Mouse (Mus musculus) thymus, adult 18-20 months (tissue): ENCODE measurements around the gene Gm49320.
A peak's percentile ranks its signal among the peaks of the same experiment; 100 is the strongest.

Experiments used
- DNase-seq, 2 experiments: peaks; one replicate each; pipeline ENCODE4 v3.0.0; 2022; ENCODE audit warnings: mixed read lengths in 2 of 2

The Gm49320 gene

DNA sequence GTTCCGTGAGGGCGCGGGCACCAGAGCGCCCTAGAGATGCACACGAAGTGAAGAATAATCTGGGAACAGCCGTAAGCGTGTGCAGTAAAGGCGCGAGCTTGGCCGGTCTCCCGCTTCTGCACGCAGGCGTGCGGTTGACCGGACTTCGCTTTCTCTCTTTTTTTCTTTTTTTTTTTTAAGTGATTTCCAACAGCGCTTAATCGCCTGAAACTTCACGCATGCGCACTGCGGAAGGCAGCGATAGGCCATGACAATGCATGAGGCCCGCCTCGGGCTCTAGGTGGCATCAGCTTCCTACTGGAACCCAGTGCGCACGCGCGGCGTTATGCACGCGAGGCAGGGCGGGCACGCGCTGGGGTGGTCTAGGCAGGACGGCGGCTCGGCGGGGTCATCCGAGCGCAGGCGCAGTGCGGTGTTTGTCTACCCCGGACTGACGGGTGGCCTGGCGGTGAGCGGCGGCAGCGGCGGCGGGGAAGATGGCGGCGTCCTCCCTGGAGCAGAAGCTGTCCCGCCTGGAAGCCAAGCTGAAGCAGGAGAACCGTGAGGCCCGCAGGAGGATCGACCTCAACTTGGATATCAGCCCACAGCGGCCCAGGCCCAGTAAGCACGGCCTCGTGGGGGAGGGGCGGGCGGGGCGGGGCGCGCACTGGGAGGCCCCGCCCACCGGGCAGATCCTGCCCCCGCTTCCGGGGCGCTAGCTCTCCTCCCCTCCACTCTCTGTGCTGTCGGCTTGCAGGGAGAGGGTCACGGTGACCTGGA, at the start of gene Gm49320, which contains the start of gene Map2k7:
Gene Gm49320, plus strand, starts transcription at position 432 of the 759 bp plus-strand sequence.
Gene Map2k7, plus strand, starts transcription at position 307 of the 759 bp plus-strand sequence.
- peak; percentile 99 for DNase-seq

DNA sequence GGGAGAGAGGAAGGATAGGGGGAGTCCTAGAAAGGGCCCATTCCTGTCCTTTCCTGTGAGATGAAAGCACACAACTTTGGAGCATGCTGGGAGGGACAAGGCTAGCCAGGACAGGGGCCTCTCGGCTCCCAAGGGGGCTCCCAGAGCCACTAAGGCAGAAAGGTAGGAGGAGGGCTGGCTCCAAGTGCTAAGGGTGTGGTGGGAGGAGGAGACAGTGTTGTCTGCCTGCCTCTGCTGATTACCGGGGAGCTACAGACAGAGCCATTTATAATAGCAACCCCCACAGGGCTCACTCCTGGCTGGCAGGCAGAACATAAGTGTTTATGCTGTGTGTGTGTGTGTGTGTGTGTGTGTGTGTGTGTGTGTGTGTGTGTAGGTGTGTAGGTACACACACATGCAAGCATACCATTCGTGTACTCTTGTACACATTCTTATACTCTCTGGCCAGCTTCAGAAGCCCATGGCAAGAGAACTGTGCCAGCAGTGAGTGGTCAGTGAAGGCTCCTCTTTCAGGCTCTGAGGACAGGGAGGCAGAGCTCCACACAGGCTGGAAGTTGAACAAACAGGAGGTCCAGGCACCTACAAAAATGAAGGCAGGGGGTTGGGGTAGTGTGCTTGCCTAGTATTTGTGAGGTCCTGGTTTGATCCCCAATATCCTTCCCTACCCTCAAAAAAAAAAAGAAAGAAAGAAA, 49.5 kb upstream of the Gm49320 start:
- DNase-seq: no peak

DNA sequence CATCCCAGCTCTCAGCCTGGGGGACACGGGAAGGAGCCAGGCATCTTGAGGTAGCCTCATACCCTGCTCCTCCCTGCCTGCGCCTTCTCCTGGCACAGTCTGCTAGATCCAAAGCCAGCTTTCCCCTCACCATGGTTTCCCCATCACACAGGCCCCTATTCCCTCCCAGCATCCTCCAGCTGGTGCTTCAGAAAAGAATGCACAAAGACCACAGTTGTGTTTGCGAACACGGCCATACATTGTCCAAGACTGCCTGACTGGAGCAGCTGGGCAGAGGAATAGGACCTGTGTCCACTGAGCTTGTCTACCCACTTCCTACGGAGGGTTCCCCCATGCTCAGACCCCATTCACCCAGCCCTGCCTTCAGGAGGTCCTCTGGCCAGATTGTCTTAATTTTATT, 46.4 kb upstream of the Gm49320 start:
- DNase-seq: no peak

DNA sequence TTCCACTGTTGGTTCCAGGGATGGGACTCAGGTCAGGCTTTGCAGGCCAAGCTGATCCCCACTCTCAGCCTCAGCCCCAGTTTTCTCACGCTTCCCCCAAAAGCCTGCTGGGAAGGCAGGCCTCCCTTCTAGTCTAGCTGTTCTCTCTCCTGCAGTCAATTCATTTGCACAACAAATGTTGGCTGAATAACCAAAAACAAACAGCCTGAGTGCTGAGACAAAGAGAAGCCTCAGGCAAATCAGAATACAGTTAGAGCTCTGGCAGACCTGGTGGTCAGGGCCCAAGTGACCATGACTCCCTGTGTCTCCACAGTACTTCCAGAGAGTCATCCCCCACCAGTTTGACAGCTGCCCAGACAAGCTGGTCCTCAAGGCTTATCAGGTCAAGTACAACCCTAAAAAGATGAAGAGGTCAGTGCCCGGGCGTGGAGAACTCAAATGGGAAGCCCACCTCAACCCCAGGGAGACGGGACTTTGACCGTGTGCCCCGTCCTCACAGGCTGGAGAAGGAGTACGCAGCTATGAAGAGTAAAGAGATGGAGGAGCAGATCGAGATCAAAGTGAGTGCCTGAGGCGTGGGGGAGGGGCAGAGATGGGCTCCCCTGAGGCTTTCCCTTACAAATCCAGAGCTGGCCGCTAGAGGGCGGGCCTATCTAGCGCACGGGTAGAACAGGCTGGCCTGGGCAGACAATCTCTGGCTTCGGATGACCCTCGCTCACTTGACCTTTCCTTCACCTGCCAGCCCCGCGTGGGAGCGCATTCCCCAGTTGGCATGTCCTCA, 45.7 kb upstream of the Gm49320 start:
- peak; percentile 63 to 73 for DNase-seq

DNA sequence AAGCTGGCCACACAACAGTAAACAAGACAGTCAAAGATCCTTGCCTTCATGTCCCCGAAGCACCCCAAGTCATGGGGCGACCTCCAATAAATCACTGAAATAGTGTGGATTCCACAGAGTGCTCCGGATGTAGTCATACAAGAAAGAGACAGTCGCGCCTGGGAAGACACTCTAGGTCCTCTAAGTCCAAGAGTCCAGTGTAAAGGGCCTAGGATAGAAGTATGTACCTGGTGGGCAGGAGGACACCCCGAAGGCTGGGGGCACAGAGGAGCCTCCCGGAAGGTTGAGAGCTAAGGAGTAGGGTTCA, 45.1 kb upstream of the Gm49320 start:
- DNase-seq: no peak

DNA sequence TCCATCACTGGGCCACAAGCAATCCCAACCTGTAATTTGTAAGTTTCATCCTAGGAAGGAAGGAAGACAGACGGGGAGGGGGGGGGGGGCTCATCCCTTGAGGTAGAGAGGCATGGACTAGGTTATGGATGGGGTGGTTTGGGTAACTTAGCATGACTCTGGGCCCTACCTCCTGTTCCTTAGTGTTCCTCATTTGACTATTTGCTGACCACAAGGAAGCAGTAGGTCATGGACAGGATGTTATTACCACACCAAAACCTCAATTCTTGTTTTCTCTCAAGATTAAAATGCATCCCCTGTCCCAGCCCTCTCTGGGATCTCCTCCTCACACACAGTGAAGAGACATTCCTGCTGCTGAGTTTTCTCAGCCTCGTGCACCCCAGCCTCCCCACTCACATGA, 37.3 kb upstream of the Gm49320 start:
- DNase-seq: no peak

DNA sequence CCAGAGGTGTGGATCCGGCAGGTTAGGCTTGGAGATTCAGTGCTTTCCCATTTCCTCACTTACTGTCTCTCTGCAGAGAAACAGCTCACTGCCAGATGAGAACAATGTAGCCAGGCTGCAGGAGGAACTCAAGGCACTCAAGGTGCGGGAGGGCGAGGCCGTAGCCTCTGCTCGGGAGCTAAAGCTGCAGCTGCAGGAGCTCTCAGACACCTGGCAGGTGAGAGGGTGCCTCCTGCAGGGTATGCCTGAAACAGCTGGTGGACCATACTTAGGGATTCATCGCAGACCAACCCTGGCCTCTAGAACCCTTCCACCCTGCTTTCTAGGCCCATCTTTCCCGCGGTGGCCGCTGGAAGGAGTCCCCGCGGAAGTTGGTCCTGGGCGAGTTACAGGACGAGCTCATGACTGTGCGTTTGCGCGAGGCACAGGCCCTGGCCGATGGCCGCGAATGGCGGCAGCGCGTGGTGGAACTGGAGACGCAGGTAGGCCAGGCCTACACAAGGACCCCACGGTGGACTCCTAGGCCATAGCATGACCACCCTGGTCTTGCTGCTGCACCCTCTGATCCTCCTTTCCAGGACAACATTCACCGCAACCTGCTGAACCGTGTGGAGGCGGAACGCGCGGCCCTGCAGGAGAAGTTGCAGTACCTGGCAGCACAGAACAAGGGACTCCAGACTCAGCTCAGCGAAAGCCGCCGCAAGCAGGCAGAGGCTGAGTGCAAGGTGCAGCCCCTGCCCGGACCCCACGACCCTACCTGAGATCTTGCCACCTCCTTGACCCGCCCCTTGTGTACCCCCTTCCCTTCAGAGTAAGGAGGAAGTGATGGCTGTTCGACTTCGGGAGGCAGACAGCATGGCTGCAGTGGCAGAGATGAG, 33.2 kb upstream of the Gm49320 start:
- no peak for DNase-seq

DNA sequence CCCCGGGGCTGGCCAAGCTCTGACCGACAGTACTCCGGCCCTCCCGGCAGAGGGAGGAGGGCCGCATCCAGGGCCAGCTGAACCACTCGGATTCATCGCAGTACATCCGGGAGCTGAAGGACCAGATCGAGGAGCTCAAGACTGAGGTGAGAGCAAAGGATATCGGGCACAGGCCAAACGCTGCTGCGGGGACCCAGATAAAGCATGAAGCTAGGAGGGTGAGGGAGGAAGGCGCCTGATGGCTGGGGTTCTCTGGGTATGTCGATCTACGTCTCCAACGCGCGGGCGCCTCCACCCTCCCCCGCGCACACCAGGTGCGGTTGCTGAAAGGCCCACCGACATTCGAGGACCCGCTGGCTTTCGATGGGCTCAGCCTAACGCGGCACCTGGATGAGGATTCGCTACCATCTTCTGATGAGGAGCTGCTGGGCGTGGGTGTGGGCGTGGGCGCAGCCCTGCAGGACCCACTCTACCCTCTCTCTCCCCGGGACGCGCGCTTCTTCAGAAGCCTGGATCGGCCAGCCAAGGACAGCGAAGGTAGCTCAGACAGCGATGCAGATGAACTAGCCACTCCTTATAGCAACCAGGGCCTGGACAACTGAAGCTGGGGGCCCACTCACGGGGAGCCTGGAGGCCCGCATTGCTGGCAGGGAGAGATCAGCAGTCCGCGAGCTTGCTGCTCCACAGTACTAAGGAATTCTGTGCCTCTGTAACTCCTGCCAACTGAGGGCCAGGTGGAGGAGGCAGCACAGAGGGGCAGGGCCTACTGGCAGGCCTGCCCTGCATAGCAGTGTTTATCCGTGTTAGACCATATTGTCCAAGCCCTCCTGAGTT, 32.3 kb upstream of the Gm49320 start:
- no peak for DNase-seq

DNA sequence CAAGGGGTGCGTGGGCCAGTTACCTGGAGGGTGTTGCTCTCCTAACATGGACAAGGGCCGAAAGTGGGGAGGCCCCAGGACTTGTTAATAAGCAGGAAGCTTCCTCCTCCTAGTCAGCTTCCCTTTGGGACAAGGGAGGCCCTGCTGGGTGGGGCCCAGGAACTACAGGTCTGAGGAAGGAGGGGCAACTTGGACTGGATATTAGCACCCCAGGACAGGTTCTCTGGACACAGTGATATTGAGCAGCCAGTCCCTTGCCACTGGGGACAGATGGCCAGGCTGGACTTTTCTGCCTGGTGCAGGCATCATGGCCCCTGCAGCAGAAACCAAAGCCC, 31.7 kb upstream of the Gm49320 start:
- DNase-seq: no peak

DNA sequence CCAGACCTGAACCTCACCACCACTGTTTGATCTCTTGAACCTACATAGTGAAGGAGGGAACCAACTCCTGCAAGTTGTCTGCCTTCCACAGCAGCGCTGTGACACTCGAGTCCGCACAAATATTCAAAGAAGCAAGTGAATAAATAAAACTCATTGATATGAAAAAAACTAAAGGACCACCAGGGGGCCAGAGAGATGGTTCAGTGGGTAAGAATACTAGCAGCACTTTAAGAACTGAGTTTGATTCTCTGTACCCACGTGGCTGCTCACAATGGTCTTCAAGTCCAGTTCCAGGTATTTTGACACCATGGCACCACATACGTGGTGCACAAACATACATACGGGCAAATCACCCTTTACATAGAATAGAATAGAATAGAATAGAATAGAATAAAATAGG, 27.6 kb upstream of the Gm49320 start:
- DNase-seq: no peak

DNA sequence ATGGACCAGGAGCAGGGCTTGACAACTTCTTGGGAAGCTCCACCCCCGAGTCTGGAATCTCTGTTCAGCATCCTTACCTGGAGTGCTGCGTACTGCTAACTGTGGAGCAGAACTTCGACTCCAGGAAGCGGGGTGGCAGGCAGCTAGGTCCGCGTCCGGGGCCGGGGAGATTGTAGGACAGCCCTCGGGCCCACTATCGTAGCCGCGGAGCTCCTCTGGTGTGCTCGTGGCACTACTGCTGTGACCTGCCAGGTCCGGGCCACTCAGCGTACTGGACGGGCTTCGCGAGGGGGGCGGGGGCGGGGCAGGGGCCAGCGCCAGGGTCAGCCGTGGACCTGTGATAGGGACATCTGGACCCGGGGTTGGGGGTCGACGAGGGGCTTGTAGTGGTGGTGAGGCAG, 25.9 kb upstream of the Gm49320 start:
- DNase-seq: no peak

DNA sequence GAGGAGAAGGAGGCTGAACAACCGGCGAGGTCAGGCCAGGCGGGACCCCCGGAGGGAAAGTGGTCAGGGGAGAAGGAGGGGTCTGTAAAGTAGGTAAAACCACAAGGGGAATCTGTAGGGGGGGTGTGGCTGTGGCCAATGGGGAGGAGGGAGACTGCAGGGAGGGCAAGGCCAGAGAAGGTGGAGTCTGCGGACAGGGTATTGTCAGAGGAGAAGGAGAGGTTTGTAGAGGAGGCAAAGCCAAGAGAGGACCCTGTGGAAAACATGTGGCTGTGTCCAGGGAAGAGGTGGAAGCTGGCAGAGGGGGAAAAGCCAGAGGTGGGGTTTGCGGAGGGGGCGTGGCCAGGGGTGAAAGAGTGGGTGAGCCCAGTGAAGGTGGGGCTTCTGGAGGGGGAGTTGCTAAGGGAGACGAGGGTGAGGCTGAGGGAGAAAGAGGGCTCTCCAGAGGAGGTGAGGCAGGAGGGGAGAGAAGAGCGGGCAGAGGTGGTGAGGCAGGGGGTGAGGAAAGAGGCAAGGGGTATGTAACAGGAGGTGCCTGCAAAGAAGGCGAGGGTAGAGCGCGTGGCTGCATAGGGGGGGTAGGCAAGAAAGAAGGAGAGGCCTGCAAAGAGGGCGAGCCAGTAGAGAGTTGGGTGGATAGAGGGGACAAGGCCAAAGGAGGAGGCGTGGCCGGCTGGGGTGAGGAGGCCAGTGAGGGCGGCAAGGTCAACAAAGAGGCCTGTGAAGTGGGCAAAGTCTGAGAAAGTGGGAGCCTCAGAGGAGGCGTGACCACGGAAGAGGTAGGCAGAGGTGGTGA, 25.3 kb upstream of the Gm49320 start:
- peak; percentile 48 to 60 for DNase-seq

DNA sequence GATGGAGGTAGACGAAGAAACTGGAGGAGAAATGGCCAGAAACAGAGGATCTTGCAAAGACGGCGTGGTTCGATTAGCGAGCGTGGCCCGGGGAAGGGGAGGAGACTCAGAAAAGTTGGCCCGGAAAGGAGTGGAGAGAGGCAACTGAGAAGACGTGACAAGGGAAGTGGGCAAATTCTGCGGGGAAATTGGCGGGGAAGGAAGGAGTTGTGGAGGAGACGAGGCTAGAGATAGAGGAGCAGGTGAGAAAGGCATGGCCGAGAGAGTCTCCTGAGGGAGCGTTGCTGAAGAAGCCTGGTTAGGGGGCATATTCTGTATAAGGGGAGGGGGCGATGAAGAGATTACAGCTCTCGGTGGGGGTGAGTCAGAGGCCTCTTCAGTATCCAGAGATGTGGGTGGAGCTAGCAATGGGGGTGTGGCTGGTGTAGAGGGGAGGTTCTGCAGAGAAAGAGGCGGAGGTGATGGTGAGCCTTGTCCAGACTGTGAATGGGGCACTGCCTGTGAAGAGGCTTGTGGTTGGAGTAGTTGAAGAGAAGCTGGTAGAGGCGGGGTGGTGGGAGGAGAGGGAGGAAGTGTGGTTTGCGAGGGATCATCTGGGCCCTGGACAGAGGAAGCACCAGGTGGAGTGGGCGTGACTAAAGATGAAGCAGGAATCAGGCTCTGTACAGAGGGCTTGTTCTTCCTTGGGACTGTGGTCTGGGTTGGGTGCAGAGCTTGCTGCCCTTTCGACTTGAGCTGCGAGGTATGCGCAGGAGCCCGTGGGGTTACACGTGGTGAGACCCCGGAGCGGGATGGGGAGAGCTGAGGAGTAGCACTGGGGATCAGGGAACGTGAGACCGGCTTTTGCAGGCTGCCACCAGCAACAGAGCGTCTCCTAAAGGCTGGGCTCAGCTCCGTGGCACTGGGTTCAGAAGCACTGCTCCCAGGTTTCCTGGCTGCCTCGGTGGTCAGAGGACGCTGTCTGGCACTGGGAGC, 24.4 kb upstream of the Gm49320 start:
- peak; percentile 33 to 51 for DNase-seq

DNA sequence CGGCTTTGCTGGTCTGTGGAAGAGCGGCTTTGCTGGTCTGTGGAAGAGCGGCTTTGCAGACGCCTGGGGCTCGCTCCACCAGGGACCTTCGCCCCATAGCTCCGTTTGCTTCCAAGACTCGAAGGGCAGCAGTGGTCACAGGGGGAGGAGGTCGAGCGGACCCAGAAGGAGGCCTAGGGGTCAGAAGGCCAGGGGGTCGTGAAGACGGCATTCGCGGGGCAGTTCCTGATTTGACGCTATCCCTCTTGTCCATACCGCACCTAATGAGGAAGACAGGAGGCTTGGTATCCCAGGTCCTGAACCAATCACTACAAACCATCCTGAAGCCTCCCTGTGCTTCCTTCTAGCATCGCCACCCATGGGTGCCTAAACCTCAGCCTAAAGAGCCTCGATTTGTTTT, 22.4 kb upstream of the Gm49320 start:
- no peak for DNase-seq

DNA sequence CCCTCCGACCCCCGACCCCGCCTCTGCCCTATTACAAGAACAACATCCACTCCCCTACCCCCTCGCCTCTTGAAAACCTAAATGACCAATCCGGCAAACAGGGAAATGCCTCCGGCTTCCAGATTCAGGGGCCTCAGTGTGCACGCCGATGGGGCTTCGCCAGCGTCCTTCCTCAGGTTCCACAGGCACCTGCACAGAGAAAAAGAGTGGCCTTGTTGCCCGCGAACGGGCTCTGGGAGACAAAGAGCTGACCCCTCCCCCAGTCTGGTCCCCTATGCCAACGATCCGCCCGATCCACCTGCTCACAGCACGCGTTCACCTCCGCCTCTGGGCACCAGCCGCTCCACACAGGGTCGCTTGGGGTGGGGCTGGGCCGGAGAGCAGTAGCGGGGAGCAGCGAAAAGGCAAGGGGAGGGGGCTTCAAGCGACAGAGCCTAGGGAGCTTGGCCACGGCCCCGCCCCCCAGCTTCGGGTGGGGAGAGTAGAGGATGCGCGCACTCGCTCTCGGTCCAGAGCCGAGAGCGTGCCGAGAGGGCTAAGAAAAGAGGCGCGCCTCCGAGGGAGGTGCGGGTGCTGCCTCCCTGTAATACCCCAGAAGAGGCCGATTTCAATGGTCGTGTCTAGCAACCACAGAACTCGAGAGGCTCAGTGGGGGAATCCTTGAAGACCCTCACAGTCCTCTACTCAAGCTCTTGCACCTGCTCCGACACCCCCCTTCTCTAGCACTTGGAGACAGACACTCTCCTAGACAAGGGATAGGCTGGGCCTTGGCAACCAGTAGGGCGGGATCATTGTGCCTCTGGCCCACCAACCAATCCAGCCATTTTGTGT, 21.7 kb upstream of the Gm49320 start, which contains the start of gene Prr36:
Gene Prr36, minus strand, starts transcription at position 669 of the 831 bp plus-strand sequence.
- DNase-seq: no peak

DNA sequence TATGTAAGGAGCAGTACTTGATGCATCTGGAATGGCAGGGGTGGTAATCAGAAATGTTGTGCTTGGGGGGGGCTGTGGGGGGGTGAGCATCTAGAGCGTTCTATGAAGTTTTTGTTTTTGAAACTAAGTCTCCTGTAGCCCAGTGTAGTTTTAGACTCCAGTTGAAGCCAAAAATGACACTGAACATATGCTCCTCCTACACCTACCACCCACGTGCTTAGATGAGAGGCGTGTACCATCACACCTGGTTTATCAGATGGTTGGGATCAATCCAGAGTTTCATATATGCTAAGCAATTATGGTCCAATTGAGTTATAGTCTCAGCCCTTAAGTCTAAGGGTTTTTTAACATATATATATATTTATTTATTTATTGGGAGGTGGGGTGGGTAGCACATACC, 19.0 kb upstream of the Gm49320 start:
- DNase-seq: no peak

DNA sequence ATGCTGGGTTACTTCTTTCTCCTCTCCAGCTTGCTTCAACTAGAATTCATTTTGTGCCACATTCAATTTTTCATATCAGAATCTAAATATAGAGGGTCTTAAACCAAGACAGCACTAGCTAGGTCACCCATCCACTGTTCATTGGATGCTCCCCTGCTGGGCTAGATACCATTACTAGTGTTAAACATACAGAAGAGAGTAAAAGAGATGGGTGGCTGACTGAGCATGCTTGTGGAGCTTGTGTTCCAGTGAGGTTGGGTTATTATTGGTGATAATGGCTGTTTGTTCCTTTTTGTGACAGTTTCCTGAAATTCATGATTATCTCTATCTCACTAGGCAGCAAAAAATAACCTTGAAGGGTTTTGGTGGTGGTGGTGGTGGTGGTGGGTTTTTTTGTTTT, 16.6 kb upstream of the Gm49320 start:
- DNase-seq: no peak

DNA sequence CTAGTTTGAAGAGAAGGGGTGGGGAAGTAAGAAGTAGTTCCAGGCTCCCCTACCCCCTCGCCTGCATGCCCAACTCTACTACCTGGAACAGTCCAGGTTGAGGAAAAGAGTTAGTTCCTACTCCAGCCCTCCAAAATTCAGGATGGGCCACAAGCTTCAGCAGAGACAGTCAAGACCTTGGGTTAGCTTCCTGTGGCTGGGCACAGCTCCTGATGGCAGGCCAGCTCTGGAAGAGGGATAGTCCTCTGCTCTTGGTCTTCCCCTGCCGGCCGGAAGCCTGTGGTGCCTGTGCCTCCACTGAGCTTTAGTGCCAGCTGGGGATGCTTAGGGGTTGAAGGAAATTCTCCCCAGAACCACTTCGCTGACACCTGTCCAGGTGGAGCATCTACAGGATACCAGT, 12.3 kb upstream of the Gm49320 start:
- no peak for DNase-seq
